Mouse (Mus musculus) olfactory bulb, adult 2 months (tissue): ENCODE results near the gene 1700113H08Rik.

ENCODE experiments used
- CTCF ChIP-seq: fragments of 200-500 bp; IDR thresholded peaks from 2 replicates; pipeline ENCODE4 v1.5.1; 2012; ENCODE audit warnings: low read depth, mild to moderate bottlenecking, low read length, moderate library complexity; ENCODE audit not compliant: insufficient read depth
- POLR2A ChIP-seq: fragments of 200-500 bp; IDR thresholded peaks from 2 replicates; pipeline ENCODE4 v1.6.1; 2012; ENCODE audit warnings: mild to moderate bottlenecking, low read depth, low read length, moderate library complexity; ENCODE audit not compliant: insufficient read depth

DNA sequence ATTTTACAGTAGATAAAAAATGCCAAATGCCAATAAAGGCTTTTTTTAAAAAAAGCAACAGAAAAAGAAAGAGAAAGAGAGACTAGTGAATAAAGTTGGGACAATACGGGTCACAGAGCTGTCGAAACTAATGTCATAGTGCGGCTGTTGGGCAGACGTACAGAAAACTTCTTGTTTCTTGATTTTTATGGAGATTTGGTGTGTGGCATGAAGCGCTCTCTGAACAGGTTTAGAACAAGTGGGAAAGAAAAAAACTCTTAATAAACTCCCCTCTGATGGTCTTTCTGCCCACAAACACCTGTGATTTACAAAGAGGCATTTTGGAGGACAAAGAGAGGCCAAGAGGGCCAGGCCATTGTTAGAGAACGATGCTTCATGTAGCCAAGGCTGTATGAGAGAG lies 1.6 kb downstream of the 1700113H08Rik start:
- TF ChIP-seq POLR2A (no peak), CTCF (no peak)
